Mouse (Mus musculus) cerebellum, adult 9-11 months (tissue): ENCODE data around the gene Chuk.

Experiments
- DNase-seq: peaks from one replicate; pipeline ENCODE4 v3.0.0; 2022

Chuk gene

GRCm38 (mm10) chr19:44030024-44030423, 77.3 kb downstream of the Chuk start:
- no peak for DNase-seq

- no peak for DNase-seq
Observed at GRCm38 (mm10) chr19:44028972-44029371, 78.3 kb downstream of the Chuk start, which contains the start of gene Cyp2c23. Gene Cyp2c23 (minus strand): TSS chr19:44029208.

- DNase-seq, result no peak
Observed at GRCm38 (mm10) chr19:44026956-44027530, 80.2 kb downstream of the Chuk start.

- no peak for DNase-seq
Observed at GRCm38 (mm10) chr19:44024921-44025585, 82.2 kb downstream of the Chuk start.
